Mouse (Mus musculus): ENCODE measurements around the gene Shpk.

- TF ChIP-seq CTCF (IDR thresholded peaks at IDR 0.05; ENCODE audit: extremely low read depth, insufficient read depth, low read length) (no peak), POLR2A (IDR thresholded peaks at IDR 0.05; ENCODE audit: extremely low read depth, insufficient read depth, low read length) (peak; percentile 78; the same call in 1 of the 2 replicates)
Observed at GRCm38 (mm10) chr11:73199230-73199712, at the start of gene Shpk.

Data from cortical plate, adult 2 months (tissue).